Mouse (Mus musculus): ENCODE measurements around the gene Map2k2. TPM values are rescaled to one million over a fixed set of nuclear protein-coding genes. Genes with fewer than 3 reads are reported as not detected.
"Not testable (repeated sequence)": the region's sequence is repeated elsewhere in the genome, so short reads cannot be mapped to it uniquely, and the experiment has no call there.

Gene Map2k2
- 100 to 1,000 TPM; 151 to 161 TPM for total RNA-seq (2021)
- long read RNA-seq, experiment 1, transcript Map2k2-207 (11 exons, 2,405 nt), result minor isoform, 76 of 260 reads
- long read RNA-seq, experiment 1, transcript Map2k2-202 (11 exons, 1,556 nt), result major isoform, 111 of 260 reads
- long read RNA-seq, experiment 1, partial matches to known transcripts, result 44 of 260 reads
- long read RNA-seq, experiment 1, other reads (novel, unspliced or antisense), result 25 of 260 reads
- long read RNA-seq, experiment 2, transcript Map2k2-207 (11 exons, 2,405 nt), result minor isoform, 35 of 152 reads
- long read RNA-seq, experiment 2, transcript Map2k2-202 (11 exons, 1,556 nt), result major isoform, 89 of 152 reads
- long read RNA-seq, experiment 2, partial matches to known transcripts, result 12 of 152 reads
- long read RNA-seq, experiment 2, other reads (novel, unspliced or antisense), result 15 of 152 reads

- DNase-seq, result peak; percentile 98
Measured at GRCm38 (mm10) chr10:81105565-81106112, at the start of gene Map2k2. TSS of gene Map2k2 (plus strand) at chr10:81105915.

GRCm38 (mm10) chr10:81057406-81058130 lies 48.1 kb upstream of the Map2k2 start:
- DNase-seq, result peak; percentile 70

DNA sequence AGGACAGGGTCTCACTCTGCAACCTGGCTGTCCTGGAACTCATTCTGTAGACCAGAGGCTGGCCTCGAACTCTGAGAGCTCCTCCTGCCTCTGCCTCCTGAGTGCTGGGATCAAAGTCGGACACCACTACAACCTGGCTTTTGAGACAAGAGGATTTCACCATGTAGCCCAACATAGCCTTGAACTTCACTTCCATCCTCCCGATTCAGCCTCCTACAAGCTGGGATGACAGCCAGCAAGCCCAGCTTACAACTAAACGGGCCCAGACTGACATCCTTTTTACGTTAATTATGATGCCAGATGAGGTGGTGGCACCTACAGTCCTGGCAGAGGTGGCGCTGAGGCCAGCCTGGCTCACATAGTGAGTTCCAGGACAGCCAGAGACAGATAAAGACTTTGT lies 46.8 kb upstream of the Map2k2 start:
- no peak for DNase-seq

- DNase-seq, result peak; percentile 99
Measured at GRCm38 (mm10) chr10:81059603-81060543, 45.8 kb upstream of the Map2k2 start, which contains the start of gene Sgta. TSS of gene Sgta (minus strand) at chr10:81060181.

GRCm38 (mm10) chr10:81062710-81063109 lies 43.0 kb upstream of the Map2k2 start:
- no peak for DNase-seq

- DNase-seq, result not testable (repeated sequence)
Measured at GRCm38 (mm10) chr10:81064519-81064918, 41.2 kb upstream of the Map2k2 start.

- no peak for DNase-seq
Measured at GRCm38 (mm10) chr10:81068706-81069105, 37.0 kb upstream of the Map2k2 start.

- peak; percentile 96 for DNase-seq
Measured at GRCm38 (mm10) chr10:81069836-81070235, 35.9 kb upstream of the Map2k2 start, which contains the start of gene Thop1. TSS of gene Thop1 (plus strand) at chr10:81070035.

DNA sequence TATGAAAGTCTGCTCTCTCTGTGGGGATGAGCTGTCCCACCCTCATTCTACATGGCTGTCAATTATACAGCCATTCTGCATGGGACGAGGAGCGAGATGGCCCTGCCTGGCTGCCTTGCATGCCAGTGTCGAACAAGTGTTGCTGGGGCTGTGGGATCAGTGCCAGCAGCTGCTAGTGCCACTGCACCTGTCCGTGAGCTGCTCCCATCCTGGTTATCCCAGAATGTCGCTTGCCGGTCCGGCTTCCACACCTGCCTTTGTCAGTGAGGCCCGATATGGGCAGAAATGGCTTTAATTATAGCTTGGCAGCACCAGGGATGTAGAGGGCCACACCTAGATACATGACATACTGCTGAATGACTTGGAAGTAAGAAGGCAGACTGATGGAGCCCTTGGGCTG lies 33.4 kb upstream of the Map2k2 start:
- no peak for DNase-seq

DNA sequence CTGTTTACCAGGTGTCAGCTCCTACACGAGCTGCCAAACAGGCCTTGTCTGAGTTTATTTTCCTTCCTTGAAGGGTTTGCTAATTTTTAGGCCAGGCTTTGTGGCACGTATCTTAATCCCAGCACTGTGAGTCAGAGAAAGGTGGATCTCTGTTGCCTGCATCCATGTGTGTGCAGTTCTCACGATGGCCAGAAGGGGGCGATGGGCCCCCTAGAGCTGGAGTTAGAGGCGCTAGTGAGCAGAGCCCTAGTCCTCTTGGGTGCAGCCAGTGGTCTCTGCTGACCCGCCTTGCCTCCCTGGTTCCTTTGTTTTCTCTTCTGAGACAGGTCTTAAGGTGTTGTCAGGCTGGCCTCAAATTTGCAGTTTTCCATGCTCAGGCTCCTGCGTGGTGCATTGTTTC lies 32.3 kb upstream of the Map2k2 start:
- no peak for DNase-seq

GRCm38 (mm10) chr10:81075734-81076133 lies 30.0 kb upstream of the Map2k2 start:
- DNase-seq, result no peak

GRCm38 (mm10) chr10:81076356-81076755 lies 29.4 kb upstream of the Map2k2 start:
- no peak for DNase-seq

GRCm38 (mm10) chr10:81077916-81078315 lies 27.8 kb upstream of the Map2k2 start:
- peak; percentile 59 for DNase-seq

DNA sequence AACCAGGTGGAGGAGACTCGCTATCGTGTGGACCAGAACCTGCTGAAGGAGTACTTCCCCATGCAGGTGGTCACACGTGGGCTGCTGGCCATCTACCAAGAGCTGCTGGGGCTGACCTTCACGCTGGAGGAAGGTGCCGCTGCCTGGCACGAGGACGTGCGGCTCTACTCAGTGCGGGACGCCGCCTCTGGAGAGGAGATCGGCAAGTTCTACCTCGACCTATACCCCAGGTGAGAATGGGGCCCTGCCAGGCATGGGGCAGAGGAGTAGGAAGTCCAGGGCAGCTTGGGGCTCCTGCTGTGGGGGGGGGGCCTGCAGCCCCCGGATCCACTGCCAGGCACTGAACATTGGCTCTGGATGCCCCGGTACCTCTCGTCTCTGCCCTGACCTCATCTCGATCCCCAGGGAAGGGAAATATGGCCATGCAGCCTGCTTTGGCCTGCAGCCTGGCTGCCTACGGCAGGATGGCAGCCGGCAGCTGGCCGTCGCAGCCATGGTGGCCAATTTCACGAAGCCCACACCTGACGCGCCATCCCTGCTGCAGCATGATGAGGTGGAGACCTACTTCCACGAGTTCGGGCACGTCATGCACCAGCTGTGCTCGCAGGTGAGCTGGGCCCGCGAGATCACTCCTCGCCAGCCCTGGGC lies 25.6 kb upstream of the Map2k2 start:
- DNase-seq, result no peak

GRCm38 (mm10) chr10:81082168-81082960 lies 23.4 kb upstream of the Map2k2 start:
- DNase-seq, result peak; percentile 80

DNA sequence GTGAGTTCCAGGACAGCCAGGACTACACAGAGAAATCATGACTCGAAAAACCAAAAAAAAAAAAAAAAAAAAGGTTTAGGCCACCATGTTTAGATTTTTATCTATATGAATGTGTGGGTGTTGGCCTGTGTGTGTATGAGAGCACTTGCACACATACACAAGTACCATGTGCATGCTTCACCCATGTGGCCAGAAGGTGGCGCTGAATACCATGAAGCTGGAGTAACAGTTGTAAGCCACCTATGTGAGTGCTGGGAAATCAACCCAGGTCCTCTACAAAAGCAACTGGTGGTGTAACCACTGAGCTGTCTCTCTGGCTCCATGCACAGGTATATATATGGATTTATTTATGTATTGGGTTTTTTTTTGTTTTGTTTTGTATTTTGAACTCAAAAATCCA lies 18.7 kb upstream of the Map2k2 start:
- no peak for DNase-seq

GRCm38 (mm10) chr10:81089216-81089615 lies 16.5 kb upstream of the Map2k2 start:
- DNase-seq, result no peak

DNA sequence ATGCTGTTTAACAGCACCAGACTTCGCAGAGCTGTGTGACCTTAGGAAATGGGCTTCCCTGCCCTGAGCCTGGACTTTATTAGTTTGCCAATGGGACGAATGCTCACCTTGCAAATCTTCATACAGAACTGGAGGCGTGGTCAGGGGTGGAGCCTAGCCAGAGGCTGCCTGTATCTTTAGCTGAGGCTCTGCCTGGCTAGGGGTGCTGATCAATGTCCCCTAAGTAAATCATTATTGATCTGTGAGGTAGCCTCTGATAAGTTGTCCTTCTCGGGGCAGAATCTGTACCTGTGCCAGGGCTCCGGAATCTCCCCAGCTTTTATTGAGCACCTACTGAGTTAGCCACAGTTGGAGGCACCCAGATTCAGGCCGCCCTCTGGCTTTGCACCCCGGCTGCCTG lies 15.1 kb upstream of the Map2k2 start:
- no peak for DNase-seq

GRCm38 (mm10) chr10:81092465-81093250 lies 13.1 kb upstream of the Map2k2 start:
- peak; percentile 84 for DNase-seq
